Mouse (Mus musculus): ENCODE results near the gene Nip7. TPM values are rescaled to one million over a fixed set of nuclear protein-coding genes. Genes with fewer than 3 reads are reported as not detected.

Nip7 gene
- polyA plus RNA-seq, 2 experiments: 28.8 to 55.8 TPM

GRCm38 (mm10) chr8:107086018-107086417 lies 29.3 kb downstream of the Nip7 start:
- H3K4me3 ChIP-seq (ENCODE audit: insufficient read depth in 1 of 2, low read depth in 2 of 2, low read length in 2 of 2): no peak overlapping the region
- DNase-seq (ENCODE audit: low read depth in 3 of 3, low spot score in 3 of 3) (no peak), ATAC-seq (ENCODE audit: insufficient read depth) (no peak)
- TF ChIP-seq CTCF (IDR thresholded peaks at IDR 0.05; ENCODE audit: low read depth) (no peak), EP300 (IDR thresholded peaks at IDR 0.05; ENCODE audit: low read depth) (no peak)
- no peak overlapping the region for H3K9ac ChIP-seq (replicated peaks)
- no peaks in the 10 kb centered on the region for H3K9me3 ChIP-seq (ENCODE audit: control insufficient read depth, low read length)
- 91% methylated on average over 5 of the region's 5 CpGs for WGBS (ENCODE audit: insufficient replicate concordance)
- peaks cover 18% of the 10 kb centered on the region for H3K36me3 ChIP-seq (replicated peaks; ENCODE audit: control insufficient read depth, insufficient read depth, low read depth)
- no peak overlapping the region for H3K27ac ChIP-seq
- no peaks in the 10 kb centered on the region for H3K27me3 ChIP-seq (ENCODE audit: control insufficient read depth, insufficient read depth, low read length)
- H3K4me2 ChIP-seq (ENCODE audit: low read depth): no peak overlapping the region
- H3K4me1 ChIP-seq (replicated peaks; ENCODE audit: control insufficient read depth in 2 of 2, insufficient read depth in 2 of 2, low read length in 1 of 2): no peaks in the 10 kb centered on the region

DNA sequence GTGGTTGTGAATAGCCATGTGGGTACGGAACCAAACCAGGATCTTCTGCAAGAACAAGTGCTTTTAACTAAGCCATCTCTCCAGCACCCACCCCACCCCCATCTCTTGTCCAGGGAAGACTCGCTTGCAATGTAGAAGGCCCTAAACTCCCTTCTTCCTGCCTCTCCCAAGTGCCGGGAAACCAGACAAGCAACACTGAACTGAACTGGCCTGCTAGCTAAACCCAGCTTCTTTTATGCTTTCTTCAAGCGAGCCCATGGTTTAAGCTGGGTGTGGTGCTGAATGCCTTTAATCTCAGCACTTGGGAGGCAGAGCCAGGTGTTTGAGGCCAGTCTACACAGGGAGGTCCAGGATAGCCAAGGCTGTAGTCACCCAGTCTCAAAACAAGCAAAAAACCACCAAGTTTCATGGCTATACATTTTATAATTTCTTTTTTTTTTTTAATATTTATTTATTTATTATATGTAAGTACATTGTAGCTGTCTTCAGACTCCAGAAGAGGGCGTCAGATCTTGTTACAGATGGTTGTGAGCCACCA lies 31.9 kb downstream of the Nip7 start:
- Histone ChIP-seq H3K4me3 (ENCODE audit: insufficient read depth in 1 of 2, low read depth in 2 of 2, low read length in 2 of 2) (no peak overlapping the region), H3K4me2 (ENCODE audit: low read depth) (no peak overlapping the region), H3K4me1 (replicated peaks; ENCODE audit: control insufficient read depth in 2 of 2, insufficient read depth in 2 of 2, low read length in 1 of 2) (no peaks in the 10 kb centered on the region), H3K9ac (replicated peaks) (no peak overlapping the region), H3K27me3 (ENCODE audit: control insufficient read depth, insufficient read depth, low read length) (no peaks in the 10 kb centered on the region), H3K9me3 (ENCODE audit: control insufficient read depth, low read length) (no peaks in the 10 kb centered on the region), H3K27ac (no peak overlapping the region), H3K36me3 (replicated peaks; ENCODE audit: control insufficient read depth, insufficient read depth, low read depth) (peaks cover 18% of the 10 kb centered on the region)
- no peak for ATAC-seq (ENCODE audit: insufficient read depth)
- no peak for TF ChIP-seq CTCF (IDR thresholded peaks at IDR 0.05; ENCODE audit: low read depth)
- no peak for TF ChIP-seq EP300 (IDR thresholded peaks at IDR 0.05; ENCODE audit: low read depth)
- DNase-seq (ENCODE audit: low read depth in 3 of 3, low spot score in 3 of 3): no peak
- WGBS (ENCODE audit: insufficient replicate concordance): 84% methylated on average over 5 of the region's 5 CpGs

GRCm38 (mm10) chr8:107090531-107090930 lies 33.9 kb downstream of the Nip7 start:
- TF ChIP-seq EP300 (IDR thresholded peaks at IDR 0.05; ENCODE audit: low read depth) (no peak), CTCF (IDR thresholded peaks at IDR 0.05; ENCODE audit: low read depth) (no peak)
- no peak for DNase-seq (ENCODE audit: low read depth in 3 of 3, low spot score in 3 of 3)
- Histone ChIP-seq H3K36me3 (replicated peaks; ENCODE audit: control insufficient read depth, insufficient read depth, low read depth) (peaks cover 18% of the 10 kb centered on the region), H3K9me3 (ENCODE audit: control insufficient read depth, low read length) (no peaks in the 10 kb centered on the region), H3K4me2 (ENCODE audit: low read depth) (no peak overlapping the region), H3K27me3 (ENCODE audit: control insufficient read depth, insufficient read depth, low read length) (no peaks in the 10 kb centered on the region), H3K9ac (replicated peaks) (no peak overlapping the region), H3K4me3 (ENCODE audit: insufficient read depth in 1 of 2, low read depth in 2 of 2, low read length in 2 of 2) (no peak overlapping the region), H3K27ac (no peak overlapping the region), H3K4me1 (replicated peaks; ENCODE audit: control insufficient read depth in 2 of 2, insufficient read depth in 2 of 2, low read length in 1 of 2) (peaks cover 4 to 5% of the 10 kb centered on the region in 2 experiments; a peak in 2 of 4 replicates)
- 85% methylated on average over 7 of the region's 7 CpGs for WGBS (ENCODE audit: insufficient replicate concordance)
- no peak for ATAC-seq (ENCODE audit: insufficient read depth)

- DNase-seq (ENCODE audit: low read depth in 3 of 3, low spot score in 3 of 3): peak in 1 of 3 experiments; percentile 35
- no peaks in the 10 kb centered on the region for H3K27me3 ChIP-seq (ENCODE audit: control insufficient read depth, insufficient read depth, low read length)
- H3K27ac ChIP-seq: peak overlapping the region; percentile 93
- no peaks in the 10 kb centered on the region for H3K9me3 ChIP-seq (ENCODE audit: control insufficient read depth, low read length)
- 1% methylated on average over 52 of the region's 53 CpGs for WGBS (ENCODE audit: insufficient replicate concordance)
- H3K9ac ChIP-seq (replicated peaks): peak overlapping the region; percentile 97
- no peak for TF ChIP-seq CTCF (IDR thresholded peaks at IDR 0.05; ENCODE audit: low read depth)
- TF ChIP-seq EP300 (IDR thresholded peaks at IDR 0.05; ENCODE audit: low read depth): no peak
- peak overlapping the region; percentile 84 for H3K4me2 ChIP-seq (ENCODE audit: low read depth)
- no peak for ATAC-seq (ENCODE audit: insufficient read depth)
- peaks cover 4 to 9% of the 10 kb centered on the region in 2 experiments; a peak in 3 of 4 replicates for H3K4me1 ChIP-seq (replicated peaks; ENCODE audit: control insufficient read depth in 2 of 2, insufficient read depth in 2 of 2, low read length in 1 of 2)
- H3K4me3 ChIP-seq (ENCODE audit: insufficient read depth in 1 of 2, low read depth in 2 of 2, low read length in 2 of 2): peak overlapping the region; percentile 76 to 92
- peaks cover 11% of the 10 kb centered on the region for H3K36me3 ChIP-seq (replicated peaks; ENCODE audit: control insufficient read depth, insufficient read depth, low read depth)
Measured at GRCm38 (mm10) chr8:107095717-107096365, 39.2 kb downstream of the Nip7 start.

DNA sequence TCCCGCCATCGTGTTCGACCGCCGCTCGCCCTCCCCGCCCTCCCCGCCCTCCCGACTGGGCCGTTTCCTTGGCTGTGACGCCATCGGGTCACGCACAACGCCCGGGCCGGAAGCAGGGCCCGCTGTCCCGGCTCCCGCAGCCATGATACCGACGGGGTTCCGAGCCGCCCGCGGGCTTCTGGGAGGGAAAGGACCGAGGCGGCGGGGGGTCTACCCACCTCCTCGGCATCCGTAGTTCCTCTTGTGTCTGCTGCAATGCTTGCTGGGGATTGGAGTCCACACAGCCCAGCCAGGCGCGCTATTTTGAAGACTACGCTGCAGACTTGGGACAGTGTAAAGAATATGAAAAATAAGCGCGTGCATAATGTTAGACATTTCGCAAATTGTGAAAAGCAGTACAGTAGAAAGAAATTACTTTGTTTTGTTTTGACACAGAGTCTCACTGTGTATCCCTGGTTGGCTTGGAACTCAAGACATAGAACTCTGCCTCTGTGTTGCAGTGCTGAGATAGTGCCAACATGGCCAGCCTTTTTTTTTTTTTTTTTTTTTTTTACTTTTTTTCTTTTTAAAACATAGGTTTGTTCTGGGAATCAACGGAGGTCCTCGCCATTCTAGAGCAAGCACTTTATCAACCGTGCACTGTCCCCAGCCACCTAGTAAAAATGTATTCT lies 39.8 kb downstream of the Nip7 start, which contains the start of gene Terf2:
TSS of gene Terf2 (minus strand) at position 182 of the 671 bp plus-strand sequence.
- ATAC-seq (ENCODE audit: insufficient read depth): peak; percentile 89

More for the DNA sequence above, 39.8 kb downstream of the Nip7 start, which contains the start of gene Terf2:
- Histone ChIP-seq H3K27ac (peak within 1 kb of the TSS; percentile 93), H3K4me2 (ENCODE audit: low read depth) (peak within 1 kb of the TSS; percentile 84), H3K9me3 (ENCODE audit: control insufficient read depth, low read length) (no peaks in the 10 kb centered on the region), H3K9ac (replicated peaks) (peak within 1 kb of the TSS; percentile 97), H3K4me3 (ENCODE audit: insufficient read depth in 1 of 2, low read depth in 2 of 2, low read length in 2 of 2) (peak within 1 kb of the TSS; percentile 76 to 92), H3K27me3 (ENCODE audit: control insufficient read depth, insufficient read depth, low read length) (no peaks in the 10 kb centered on the region), H3K36me3 (replicated peaks; ENCODE audit: control insufficient read depth, insufficient read depth, low read depth) (peaks cover 7% of the 10 kb centered on the region), H3K4me1 (replicated peaks; ENCODE audit: control insufficient read depth in 2 of 2, insufficient read depth in 2 of 2, low read length in 1 of 2) (peaks cover 4 to 9% of the 10 kb centered on the region in 2 experiments; a peak in 3 of 4 replicates)
- WGBS (ENCODE audit: insufficient replicate concordance): 2% methylated on average over 39 of the region's 39 CpGs
- TF ChIP-seq CTCF (IDR thresholded peaks at IDR 0.05; ENCODE audit: low read depth): no peak
- TF ChIP-seq EP300 (IDR thresholded peaks at IDR 0.05; ENCODE audit: low read depth): no peak
- peak; percentile 79 to 83 (median 82) for DNase-seq (ENCODE audit: low read depth in 3 of 3, low spot score in 3 of 3)
